Mouse (Mus musculus) neural tube, embryonic 15.5 days (tissue): ENCODE results near the gene Ccdc137. TPM values are rescaled to one million over a fixed set of nuclear protein-coding genes. Genes with fewer than 3 reads are reported as not detected.

Experiments
- ATAC-seq: fragments of 200-750 bp; cut with Nextera tagmentation; 2 replicates; pipeline ENCODE4 v1.8.0; 2017; ENCODE audit warnings: mild to moderate bottlenecking, moderate TSS enrichment, moderate library complexity; ENCODE audit not compliant: low FRiP score
- H3K27ac ChIP-seq: fragments of 300-500 bp; sonication (generic); replicated peaks from 2 replicates; pipeline ENCODE4 v1.5.1; 2015; ENCODE audit warnings: mild to moderate bottlenecking, inconsistent platforms
- H3K27me3 ChIP-seq: fragments of 300-500 bp; sonication (generic); replicated peaks from 2 replicates; pipeline ENCODE4 v1.6.1; 2015; ENCODE audit warnings: inconsistent platforms
- H3K36me3 ChIP-seq: fragments of 300-500 bp; sonication (generic); 2 replicates; pipeline ENCODE4 v1.6.1; 2015; ENCODE audit warnings: inconsistent platforms
- H3K4me1 ChIP-seq: fragments of 300-500 bp; sonication (generic); 2 replicates; pipeline ENCODE4 v1.6.1; 2015; ENCODE audit warnings: inconsistent platforms
- H3K4me2 ChIP-seq: fragments of 300-500 bp; sonication (generic); 2 replicates; pipeline ENCODE4 v1.6.1; 2015; ENCODE audit warnings: inconsistent platforms, mild to moderate bottlenecking, moderate library complexity
- H3K4me3 ChIP-seq: fragments of 300-500 bp; sonication (generic); replicated peaks from 2 replicates; pipeline ENCODE4 v1.5.1; 2015; ENCODE audit warnings: mild to moderate bottlenecking, inconsistent platforms
- H3K9ac ChIP-seq: fragments of 300-500 bp; sonication (generic); replicated peaks from 2 replicates; pipeline ENCODE4 v1.6.1; 2015; ENCODE audit warnings: mild to moderate bottlenecking, inconsistent platforms
- H3K9me3 ChIP-seq: fragments of 300-500 bp; sonication (generic); replicated peaks from 2 replicates; pipeline ENCODE4 v1.6.1; 2016; ENCODE audit warnings: inconsistent platforms
- WGBS: fragments of 180-500 bp; shearing (Covaris S2); methylation state at CpG from one replicate; pipeline ENCODE4 v1.1.7; 2015; ENCODE audit warnings: mixed read lengths; 5-methylcytosine and 5-hydroxymethylcytosine counted together
- polyA plus RNA-seq: library from polyadenylated mRNA; unstranded; fragments of >200 nt; fragmentation: Nextera tagmentation; extraction: Ambion mirVana; gene quantifications from 2 replicates; pipeline ENCODE4 v1.2.1, GENCODE M21; 2015

Ccdc137 gene
- polyA plus RNA-seq, 1 experiment from 2014 or later = 24.5 TPM

DNA sequence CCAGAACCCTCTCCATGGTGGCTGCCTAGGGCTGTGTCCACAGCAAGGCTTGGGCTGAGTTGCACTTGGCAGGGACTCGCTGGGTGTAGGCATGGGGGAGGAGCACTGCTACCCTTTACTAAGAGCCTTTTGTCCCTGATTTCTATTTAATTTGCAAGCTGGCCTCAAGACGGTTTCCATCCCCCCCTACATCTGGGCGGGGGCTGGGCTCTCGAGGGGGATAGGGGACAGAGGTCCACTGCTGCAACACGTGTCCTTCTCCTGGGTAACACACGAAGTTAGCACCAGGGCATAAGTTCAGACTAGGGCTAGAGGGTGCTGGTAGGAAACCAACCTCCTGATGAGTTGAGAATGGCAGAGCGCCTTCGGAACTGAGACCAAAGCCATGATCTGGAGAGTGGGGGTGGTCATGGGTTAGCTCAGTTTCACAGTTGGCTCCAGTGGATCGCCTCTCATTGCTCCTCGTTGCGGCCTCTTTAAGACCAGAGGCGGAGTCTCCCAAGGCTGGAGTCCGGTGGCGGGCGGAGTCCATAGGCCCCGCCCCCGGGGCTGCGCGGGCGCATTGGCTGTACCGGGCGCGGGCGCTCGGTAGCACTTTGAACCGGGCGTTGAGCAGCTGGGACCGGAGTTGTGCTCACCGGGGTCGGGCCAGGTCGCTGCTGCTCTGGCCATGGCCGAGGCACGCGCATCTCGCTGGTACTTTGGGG lies 33.6 kb downstream of the Ccdc137 start, which contains the start of gene Slc25a10:
Slc25a10 (plus strand) TSS at position 524 of the 707 bp plus-strand sequence.
- peaks cover 43% of the 10 kb centered on the region for H3K4me1 ChIP-seq
- peak within 1 kb of the TSS; percentile 99 for H3K4me3 ChIP-seq
- peak; percentile 92 for ATAC-seq
- H3K9ac ChIP-seq = peak within 1 kb of the TSS; percentile 82
- no peaks in the 10 kb centered on the region for H3K9me3 ChIP-seq
- H3K27ac ChIP-seq = peak within 1 kb of the TSS; percentile 83
- H3K36me3 ChIP-seq = peaks cover 43% of the 10 kb centered on the region
- 0% methylated on average over 35 of the region's 35 CpGs for WGBS
- H3K27me3 ChIP-seq = no peaks in the 10 kb centered on the region
- H3K4me2 ChIP-seq = peak within 1 kb of the TSS; percentile 99

DNA sequence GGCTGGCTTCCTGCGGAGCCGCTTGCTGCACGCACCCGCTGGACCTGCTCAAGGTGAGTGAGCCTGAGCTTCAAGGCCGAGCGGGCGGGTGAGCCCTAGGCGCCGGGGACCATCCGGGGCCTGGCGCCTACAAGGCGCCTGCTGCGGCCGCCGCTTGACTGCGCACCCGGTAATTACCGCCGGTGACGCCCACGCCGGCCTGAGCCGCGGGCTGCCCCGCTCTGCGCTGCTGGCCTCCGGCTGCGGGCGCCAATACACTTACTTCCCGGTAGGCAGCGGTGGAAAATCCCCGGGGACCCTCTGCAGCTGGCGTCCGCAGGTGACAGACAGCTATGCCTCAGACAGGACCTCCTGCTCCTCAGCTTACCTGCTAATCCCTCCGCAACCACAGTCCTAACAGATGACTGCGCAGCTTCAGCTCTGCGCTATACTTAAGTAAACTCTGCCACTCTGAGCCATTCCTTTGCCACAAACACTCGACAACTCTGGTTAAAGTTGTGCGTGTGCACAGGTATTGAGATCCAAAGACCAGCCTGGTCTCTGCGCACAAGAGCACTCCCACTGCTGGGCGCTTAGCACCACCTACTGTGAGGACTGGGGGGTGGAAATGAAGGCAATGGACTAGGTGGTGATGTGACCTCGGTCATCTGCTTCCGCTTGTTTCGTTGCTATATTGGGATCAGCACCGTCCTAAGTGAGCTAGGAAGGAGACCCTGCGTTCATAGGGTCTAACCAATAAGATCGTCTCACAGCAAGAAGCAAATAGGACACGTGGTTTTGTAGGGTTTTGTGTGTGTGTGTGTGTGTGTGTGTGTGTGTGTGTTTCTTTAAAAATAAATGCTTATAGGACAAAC lies 34.3 kb downstream of the Ccdc137 start:
- Histone ChIP-seq H3K4me3 (peak overlapping the region; percentile 99), H3K36me3 (peaks cover 44% of the 10 kb centered on the region), H3K4me2 (peak overlapping the region; percentile 99), H3K27ac (peak overlapping the region; percentile 83), H3K4me1 (peaks cover 43% of the 10 kb centered on the region), H3K27me3 (no peaks in the 10 kb centered on the region), H3K9me3 (no peaks in the 10 kb centered on the region), H3K9ac (peak overlapping the region; percentile 82)
- under 1% methylated on average over 47 of the region's 48 CpGs for WGBS
- peak; percentile 44 for ATAC-seq

DNA sequence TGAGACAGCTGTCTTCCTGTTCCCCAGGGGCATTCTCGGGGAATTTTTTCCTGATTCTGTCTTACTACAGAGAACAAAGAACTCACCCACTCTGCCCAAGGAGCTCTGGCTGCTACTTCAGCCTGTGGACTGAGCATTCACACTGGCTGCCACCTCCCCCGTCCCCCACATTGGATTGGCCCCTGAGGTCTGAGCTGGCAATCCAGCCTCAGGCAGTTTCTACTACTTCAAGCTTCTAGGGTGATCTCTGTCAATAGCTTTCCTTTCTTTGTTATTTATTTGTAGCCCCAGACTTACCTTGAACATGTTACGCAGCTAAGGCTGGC lies 34.9 kb downstream of the Ccdc137 start:
- H3K36me3 ChIP-seq = peaks cover 42% of the 10 kb centered on the region
- peak overlapping the region; percentile 83 for H3K27ac ChIP-seq
- peak overlapping the region; percentile 99 for H3K4me3 ChIP-seq
- H3K9me3 ChIP-seq = no peaks in the 10 kb centered on the region
- peak overlapping the region; percentile 82 for H3K9ac ChIP-seq
- no peaks in the 10 kb centered on the region for H3K27me3 ChIP-seq
- H3K4me2 ChIP-seq = peak overlapping the region; percentile 99
- ATAC-seq = no peak
- peaks cover 43% of the 10 kb centered on the region for H3K4me1 ChIP-seq
- WGBS = 26% methylated on average over 3 of the region's 3 CpGs

DNA sequence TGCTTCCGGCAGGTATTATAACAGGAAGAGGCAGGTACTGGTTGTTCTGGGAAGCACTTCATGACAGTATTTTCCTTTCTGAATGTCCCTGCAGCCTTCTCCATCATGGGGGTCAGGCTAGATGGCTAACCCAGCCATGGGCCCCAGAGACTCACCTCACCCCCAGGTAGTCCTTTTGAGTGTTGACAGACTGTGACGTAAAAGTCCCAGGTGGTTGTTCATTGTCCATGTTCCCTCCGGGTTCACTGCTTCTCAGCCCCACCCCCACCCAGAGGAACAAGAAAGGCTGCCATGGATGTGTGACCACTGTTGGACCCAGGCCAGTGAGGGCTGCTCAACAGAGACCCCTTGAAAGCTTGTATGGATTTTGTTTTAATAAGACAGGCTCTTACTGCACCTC lies 35.4 kb downstream of the Ccdc137 start:
- peaks cover 43% of the 10 kb centered on the region for H3K4me1 ChIP-seq
- H3K4me3 ChIP-seq = peak overlapping the region; percentile 99
- no peaks in the 10 kb centered on the region for H3K27me3 ChIP-seq
- no peaks in the 10 kb centered on the region for H3K9me3 ChIP-seq
- H3K36me3 ChIP-seq = peaks cover 42% of the 10 kb centered on the region
- 46% methylated on average over 3 of the region's 3 CpGs for WGBS
- H3K27ac ChIP-seq = peak overlapping the region; percentile 83
- peak overlapping the region; percentile 82 for H3K9ac ChIP-seq
- H3K4me2 ChIP-seq = peak overlapping the region; percentile 99
- ATAC-seq = no peak

DNA sequence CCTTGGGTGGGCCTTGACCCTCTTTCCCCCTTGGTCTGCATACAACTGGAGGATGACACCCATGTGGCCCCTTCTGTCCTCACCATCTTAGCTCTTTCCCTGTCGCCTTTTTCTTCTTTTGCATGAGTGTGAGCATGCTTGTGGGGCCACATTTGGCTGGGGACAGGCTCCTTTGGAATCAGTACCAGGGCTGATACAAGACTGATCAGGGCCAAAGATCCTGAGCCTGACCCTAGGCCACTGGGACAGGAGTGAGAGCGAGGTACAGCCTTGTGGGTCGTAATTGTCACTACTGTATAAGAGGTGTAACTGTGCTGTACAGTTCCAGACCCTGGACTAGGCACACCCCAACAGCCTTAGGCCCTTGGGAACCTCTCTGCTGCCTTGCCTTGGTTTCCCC lies 36.0 kb downstream of the Ccdc137 start:
- no peaks in the 10 kb centered on the region for H3K27me3 ChIP-seq
- H3K4me2 ChIP-seq = peak overlapping the region; percentile 99; the same call in 1 of the 2 replicates
- H3K27ac ChIP-seq = no peak overlapping the region
- H3K4me3 ChIP-seq = peak overlapping the region; percentile 99; the same call in 1 of the 2 replicates
- ATAC-seq = no peak
- peaks cover 43% of the 10 kb centered on the region for H3K4me1 ChIP-seq
- 0 out of 2 replicates have a peak overlapping the region, but pooled peaks have one; percentile 82 for H3K9ac ChIP-seq
- 86% methylated on average over 3 of the region's 3 CpGs for WGBS
- H3K36me3 ChIP-seq = peaks cover 42% of the 10 kb centered on the region
- H3K9me3 ChIP-seq = no peaks in the 10 kb centered on the region

GRCm38 (mm10) chr11:120497436-120497835 lies 39.5 kb downstream of the Ccdc137 start:
- Histone ChIP-seq H3K27me3 (no peaks in the 10 kb centered on the region), H3K4me3 (no peak overlapping the region), H3K4me2 (no peak overlapping the region), H3K36me3 (peaks cover 40% of the 10 kb centered on the region), H3K4me1 (peaks cover 19% of the 10 kb centered on the region), H3K9ac (no peak overlapping the region), H3K27ac (no peak overlapping the region), H3K9me3 (no peaks in the 10 kb centered on the region)
- ATAC-seq = no peak
- WGBS = 90% methylated on average over 3 of the region's 3 CpGs

DNA sequence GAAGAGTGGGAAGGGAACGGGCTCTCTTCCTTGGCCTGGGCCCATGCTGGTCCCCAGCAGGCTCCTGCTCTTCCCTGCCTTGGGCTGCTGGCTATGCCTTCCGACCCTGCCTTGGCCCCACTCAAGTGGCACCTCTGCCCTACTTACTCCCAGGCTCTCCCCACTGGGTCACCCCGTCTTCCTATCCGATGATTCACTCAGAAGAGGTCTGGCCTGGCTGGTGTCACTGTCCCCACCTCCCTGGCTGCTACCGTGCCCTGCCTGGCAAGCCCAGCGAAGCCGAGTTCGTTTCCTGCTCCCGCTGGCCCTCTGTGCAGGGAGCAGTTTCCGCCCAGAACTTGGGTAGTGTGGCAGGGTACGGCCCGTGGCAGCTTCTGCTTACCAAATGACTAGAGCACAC lies 40.3 kb downstream of the Ccdc137 start:
- WGBS = 95% methylated on average over 12 of the region's 12 CpGs
- H3K27me3 ChIP-seq = no peaks in the 10 kb centered on the region
- H3K9ac ChIP-seq = no peak overlapping the region
- H3K4me3 ChIP-seq = no peak overlapping the region
- no peak overlapping the region for H3K27ac ChIP-seq
- H3K36me3 ChIP-seq = peaks cover 40% of the 10 kb centered on the region
- ATAC-seq = no peak
- peaks cover 11% of the 10 kb centered on the region for H3K4me1 ChIP-seq
- H3K4me2 ChIP-seq = no peak overlapping the region
- no peaks in the 10 kb centered on the region for H3K9me3 ChIP-seq

DNA sequence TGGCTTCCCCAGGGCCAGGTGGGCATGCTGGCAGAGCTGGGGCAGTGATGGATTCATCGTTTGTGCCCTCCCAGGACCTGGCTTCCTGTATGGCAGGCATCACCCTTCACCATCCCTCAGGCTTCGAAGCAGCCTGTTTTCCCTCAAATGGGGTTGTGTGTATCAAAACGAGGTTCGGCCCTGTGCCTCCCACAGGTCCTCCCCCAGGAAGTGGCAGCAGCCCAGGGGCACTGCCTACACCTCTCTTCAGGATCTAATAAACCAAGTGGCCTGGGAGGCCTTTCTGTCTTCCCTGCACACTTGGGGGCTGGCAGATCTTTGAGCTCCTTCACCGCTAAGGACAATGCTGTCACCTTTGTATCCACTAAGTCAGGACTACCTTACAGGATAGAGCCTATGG lies 41.0 kb downstream of the Ccdc137 start:
- WGBS = 96% methylated on average over 5 of the region's 5 CpGs
- H3K27ac ChIP-seq = no peak overlapping the region
- no peak overlapping the region for H3K9ac ChIP-seq
- peaks cover 5% of the 10 kb centered on the region for H3K4me1 ChIP-seq
- H3K36me3 ChIP-seq = peaks cover 40% of the 10 kb centered on the region
- no peaks in the 10 kb centered on the region for H3K27me3 ChIP-seq
- H3K9me3 ChIP-seq = no peaks in the 10 kb centered on the region
- no peak for ATAC-seq
- H3K4me2 ChIP-seq = no peak overlapping the region
- H3K4me3 ChIP-seq = no peak overlapping the region

DNA sequence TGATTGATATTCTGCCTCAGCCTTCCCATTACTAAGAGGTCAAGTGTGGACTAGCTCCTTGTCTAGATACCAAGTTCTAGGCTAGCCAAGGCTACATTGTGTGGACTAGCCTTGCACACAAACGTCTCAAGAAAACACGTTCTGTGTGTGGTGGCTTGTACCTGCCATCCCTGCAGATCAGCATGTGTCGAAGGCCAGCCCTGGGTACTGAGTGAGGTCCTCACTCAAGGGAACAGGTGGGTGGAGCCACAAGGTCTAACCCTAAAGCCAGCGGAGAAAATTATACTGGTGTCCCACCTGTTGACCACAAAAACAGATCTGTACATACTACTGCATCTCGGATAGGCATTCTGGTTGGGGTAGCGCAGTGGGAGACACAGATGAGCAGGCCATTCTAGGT lies 42.0 kb downstream of the Ccdc137 start:
- H3K4me1 ChIP-seq = no peaks in the 10 kb centered on the region
- H3K36me3 ChIP-seq = peaks cover 34% of the 10 kb centered on the region
- H3K27ac ChIP-seq = no peak overlapping the region
- no peak overlapping the region for H3K4me2 ChIP-seq
- no peaks in the 10 kb centered on the region for H3K9me3 ChIP-seq
- 85% methylated on average over 6 of the region's 6 CpGs for WGBS
- no peaks in the 10 kb centered on the region for H3K27me3 ChIP-seq
- no peak for ATAC-seq
- H3K4me3 ChIP-seq = no peak overlapping the region
- no peak overlapping the region for H3K9ac ChIP-seq

GRCm38 (mm10) chr11:120500357-120500756 lies 42.4 kb downstream of the Ccdc137 start:
- no peak for ATAC-seq
- Histone ChIP-seq H3K9ac (no peak overlapping the region), H3K27me3 (no peaks in the 10 kb centered on the region), H3K36me3 (peaks cover 29% of the 10 kb centered on the region), H3K9me3 (no peaks in the 10 kb centered on the region), H3K27ac (no peak overlapping the region), H3K4me3 (no peak overlapping the region), H3K4me1 (no peaks in the 10 kb centered on the region), H3K4me2 (no peak overlapping the region)
- 27% methylated on average over 3 of the region's 3 CpGs for WGBS

- WGBS = 66% methylated on average over 6 of the region's 6 CpGs
- Histone ChIP-seq H3K27ac (no peak overlapping the region), H3K4me2 (no peak overlapping the region), H3K4me3 (no peak overlapping the region), H3K36me3 (peaks cover 25% of the 10 kb centered on the region), H3K27me3 (no peaks in the 10 kb centered on the region), H3K9ac (no peak overlapping the region), H3K4me1 (no peaks in the 10 kb centered on the region), H3K9me3 (no peaks in the 10 kb centered on the region)
- ATAC-seq = no peak
These were observed 43.1 kb downstream of the Ccdc137 start for GRCm38 (mm10) chr11:120501018-120501417.

GRCm38 (mm10) chr11:120501701-120502100 lies 43.8 kb downstream of the Ccdc137 start:
- 83% methylated on average over 4 of the region's 4 CpGs for WGBS
- Histone ChIP-seq H3K9me3 (no peaks in the 10 kb centered on the region), H3K36me3 (peaks cover 23% of the 10 kb centered on the region), H3K4me1 (no peaks in the 10 kb centered on the region), H3K9ac (no peak overlapping the region), H3K4me3 (no peak overlapping the region), H3K27me3 (no peaks in the 10 kb centered on the region), H3K27ac (no peak overlapping the region), H3K4me2 (no peak overlapping the region)
- no peak for ATAC-seq
